Mouse (Mus musculus) lung, adult 18-20 months (tissue): Measurements from ENCODE around the gene Rnf144a.
A peak's percentile ranks its signal among the peaks of the same experiment; 100 is the strongest.

Experiments used
- DNase-seq, 2 experiments: peaks; one replicate each; pipeline ENCODE4 v3.0.0; 2022; ENCODE audit warnings: mixed read lengths in 2 of 2

Rnf144a gene

GRCm38 (mm10) chr12:26404781-26405702 lies 10.0 kb downstream of the Rnf144a start:
- DNase-seq: peak; percentile 73

- peak; percentile 45 to 49 for DNase-seq
These were observed 11.5 kb downstream of the Rnf144a start for GRCm38 (mm10) chr12:26403372-26404125.

- no peak for DNase-seq
These were observed 13.2 kb downstream of the Rnf144a start for GRCm38 (mm10) chr12:26401696-26402470.

GRCm38 (mm10) chr12:26401254-26401653 lies 13.8 kb downstream of the Rnf144a start:
- DNase-seq: no peak

- DNase-seq: no peak
These were observed 14.3 kb downstream of the Rnf144a start for GRCm38 (mm10) chr12:26400762-26401161.

- no peak for DNase-seq
These were observed 15.7 kb downstream of the Rnf144a start for GRCm38 (mm10) chr12:26399391-26399790.

GRCm38 (mm10) chr12:26398597-26398996 lies 16.5 kb downstream of the Rnf144a start:
- peak; percentile 66 to 75 for DNase-seq

GRCm38 (mm10) chr12:26394485-26395470 lies 20.3 kb downstream of the Rnf144a start:
- DNase-seq: no peak

- DNase-seq: no peak
These were observed 21.8 kb downstream of the Rnf144a start for GRCm38 (mm10) chr12:26393291-26393690.

- DNase-seq: no peak
These were observed 23.9 kb downstream of the Rnf144a start for GRCm38 (mm10) chr12:26391162-26391561.

GRCm38 (mm10) chr12:26387523-26387922 lies 27.5 kb downstream of the Rnf144a start:
- DNase-seq: no peak

- DNase-seq: no peak
These were observed 28.1 kb downstream of the Rnf144a start for GRCm38 (mm10) chr12:26386947-26387346.

- no peak for DNase-seq
These were observed 28.9 kb downstream of the Rnf144a start for GRCm38 (mm10) chr12:26386189-26386588.

- no peak for DNase-seq
These were observed 29.3 kb downstream of the Rnf144a start for GRCm38 (mm10) chr12:26385735-26386134.

- no peak for DNase-seq
These were observed 33.3 kb downstream of the Rnf144a start for GRCm38 (mm10) chr12:26381730-26382129.

- no peak for DNase-seq
These were observed 35.3 kb downstream of the Rnf144a start for GRCm38 (mm10) chr12:26379797-26380196.

GRCm38 (mm10) chr12:26377691-26378090 lies 37.4 kb downstream of the Rnf144a start:
- no peak for DNase-seq

- DNase-seq: no peak
These were observed 38.3 kb downstream of the Rnf144a start for GRCm38 (mm10) chr12:26376541-26377323.

- no peak for DNase-seq
These were observed 41.3 kb downstream of the Rnf144a start for GRCm38 (mm10) chr12:26373721-26374120.

GRCm38 (mm10) chr12:26370004-26370403 lies 45.0 kb downstream of the Rnf144a start:
- no peak for DNase-seq

GRCm38 (mm10) chr12:26367361-26367760 lies 47.7 kb downstream of the Rnf144a start:
- DNase-seq: no peak
